Mouse (Mus musculus): ENCODE measurements around the gene Gm10337. TPM values are rescaled to one million over a fixed set of nuclear protein-coding genes. Genes with fewer than 3 reads are reported as not detected.

The Gm10337 gene
- polyA plus RNA-seq, 1 experiment from 2014 or later: not detected

- ATAC-seq (ENCODE audit: low read depth): no peak
- no peak overlapping the region for H3K27ac ChIP-seq (ENCODE audit: low read length)
- peaks cover 25% of the 10 kb centered on the region for H3K4me1 ChIP-seq (replicated peaks; ENCODE audit: control insufficient read depth, insufficient read depth, low read length)
- H3K27me3 ChIP-seq (ENCODE audit: control insufficient read depth, insufficient read depth, low read depth, low read length): no peaks in the 10 kb centered on the region
- H3K4me3 ChIP-seq (ENCODE audit: low read length): no peak overlapping the region
- H3K9me3 ChIP-seq (ENCODE audit: control insufficient read depth, low read length): no peaks in the 10 kb centered on the region
- no peak overlapping the region for H3K4me2 ChIP-seq (ENCODE audit: low read depth, low read length)
- no peaks in the 10 kb centered on the region for H3K36me3 ChIP-seq (ENCODE audit: control insufficient read depth, insufficient read depth, low read length)
- WGBS: 51% methylated on average over 5 of the region's 5 CpGs
- no peak overlapping the region for H3K9ac ChIP-seq (ENCODE audit: low read length)
Measured at GRCm38 (mm10) chr15:102512010-102512409, 8.5 kb downstream of the Gm10337 start.

GRCm38 (mm10) chr15:102512471-102512870 lies 8.9 kb downstream of the Gm10337 start:
- ATAC-seq (ENCODE audit: low read depth): no peak

GRCm38 (mm10) chr15:102513004-102513403 lies 9.5 kb downstream of the Gm10337 start:
- Histone ChIP-seq H3K9me3 (ENCODE audit: control insufficient read depth, low read length) (no peaks in the 10 kb centered on the region), H3K36me3 (ENCODE audit: control insufficient read depth, insufficient read depth, low read length) (no peaks in the 10 kb centered on the region), H3K4me3 (ENCODE audit: low read length) (no peak overlapping the region), H3K4me1 (replicated peaks; ENCODE audit: control insufficient read depth, insufficient read depth, low read length) (peaks cover 25% of the 10 kb centered on the region), H3K27me3 (ENCODE audit: control insufficient read depth, insufficient read depth, low read depth, low read length) (no peaks in the 10 kb centered on the region), H3K9ac (ENCODE audit: low read length) (no peak overlapping the region), H3K4me2 (ENCODE audit: low read depth, low read length) (no peak overlapping the region), H3K27ac (ENCODE audit: low read length) (no peak overlapping the region)
- ATAC-seq (ENCODE audit: low read depth): no peak
- 73% methylated on average over 3 of the region's 3 CpGs for WGBS

More at GRCm38 (mm10) chr15:102512471-102512870, 8.9 kb downstream of the Gm10337 start:
- H3K36me3 ChIP-seq (ENCODE audit: control insufficient read depth, insufficient read depth, low read length): no peaks in the 10 kb centered on the region
- no peak overlapping the region for H3K27ac ChIP-seq (ENCODE audit: low read length)
- no peak overlapping the region for H3K4me3 ChIP-seq (ENCODE audit: low read length)
- H3K27me3 ChIP-seq (ENCODE audit: control insufficient read depth, insufficient read depth, low read depth, low read length): no peaks in the 10 kb centered on the region
- no peaks in the 10 kb centered on the region for H3K9me3 ChIP-seq (ENCODE audit: control insufficient read depth, low read length)
- H3K9ac ChIP-seq (ENCODE audit: low read length): no peak overlapping the region
- peaks cover 25% of the 10 kb centered on the region for H3K4me1 ChIP-seq (replicated peaks; ENCODE audit: control insufficient read depth, insufficient read depth, low read length)
- H3K4me2 ChIP-seq (ENCODE audit: low read depth, low read length): no peak overlapping the region

GRCm38 (mm10) chr15:102515261-102515660 lies 11.7 kb downstream of the Gm10337 start:
- Histone ChIP-seq H3K4me1 (replicated peaks; ENCODE audit: control insufficient read depth, insufficient read depth, low read length) (peaks cover 26% of the 10 kb centered on the region), H3K4me2 (ENCODE audit: low read depth, low read length) (0 out of 2 replicates have a peak overlapping the region, but pooled peaks have one; percentile 89), H3K27ac (ENCODE audit: low read length) (no peak overlapping the region), H3K27me3 (ENCODE audit: control insufficient read depth, insufficient read depth, low read depth, low read length) (no peaks in the 10 kb centered on the region), H3K9ac (ENCODE audit: low read length) (no peak overlapping the region), H3K9me3 (ENCODE audit: control insufficient read depth, low read length) (no peaks in the 10 kb centered on the region), H3K36me3 (ENCODE audit: control insufficient read depth, insufficient read depth, low read length) (no peaks in the 10 kb centered on the region), H3K4me3 (ENCODE audit: low read length) (no peak overlapping the region)
- no peak for ATAC-seq (ENCODE audit: low read depth)
- 79% methylated on average over 2 of the region's 2 CpGs for WGBS

GRCm38 (mm10) chr15:102515791-102516190 lies 12.3 kb downstream of the Gm10337 start:
- 42% methylated on average over 4 of the region's 4 CpGs for WGBS

GRCm38 (mm10) chr15:102516293-102516692 lies 12.8 kb downstream of the Gm10337 start:
- Histone ChIP-seq H3K9ac (ENCODE audit: low read length) (peak overlapping the region; percentile 64), H3K27ac (ENCODE audit: low read length) (peak overlapping the region; percentile 83), H3K9me3 (ENCODE audit: control insufficient read depth, low read length) (no peaks in the 10 kb centered on the region), H3K4me2 (ENCODE audit: low read depth, low read length) (peak overlapping the region; percentile 89), H3K36me3 (ENCODE audit: control insufficient read depth, insufficient read depth, low read length) (no peaks in the 10 kb centered on the region), H3K27me3 (ENCODE audit: control insufficient read depth, insufficient read depth, low read depth, low read length) (no peaks in the 10 kb centered on the region), H3K4me1 (replicated peaks; ENCODE audit: control insufficient read depth, insufficient read depth, low read length) (peaks cover 21% of the 10 kb centered on the region), H3K4me3 (ENCODE audit: low read length) (peak overlapping the region; percentile 60)
- no peak for ATAC-seq (ENCODE audit: low read depth)
- 1% methylated on average over 12 of the region's 12 CpGs for WGBS

More at GRCm38 (mm10) chr15:102515791-102516190, 12.3 kb downstream of the Gm10337 start:
- ATAC-seq (ENCODE audit: low read depth): no peak
- Histone ChIP-seq H3K4me3 (ENCODE audit: low read length) (peak overlapping the region; percentile 60), H3K4me1 (replicated peaks; ENCODE audit: control insufficient read depth, insufficient read depth, low read length) (peaks cover 26% of the 10 kb centered on the region), H3K9ac (ENCODE audit: low read length) (peak overlapping the region; percentile 64), H3K27ac (ENCODE audit: low read length) (peak overlapping the region; percentile 33; the same call in 1 of the 2 replicates), H3K36me3 (ENCODE audit: control insufficient read depth, insufficient read depth, low read length) (no peaks in the 10 kb centered on the region), H3K4me2 (ENCODE audit: low read depth, low read length) (peak overlapping the region; percentile 89), H3K9me3 (ENCODE audit: control insufficient read depth, low read length) (no peaks in the 10 kb centered on the region), H3K27me3 (ENCODE audit: control insufficient read depth, insufficient read depth, low read depth, low read length) (no peaks in the 10 kb centered on the region)

- WGBS: under 1% methylated on average over 43 of the region's 43 CpGs
- H3K4me1 ChIP-seq (replicated peaks; ENCODE audit: control insufficient read depth, insufficient read depth, low read length): peaks cover 17% of the 10 kb centered on the region
Measured at GRCm38 (mm10) chr15:102516728-102517404, 13.3 kb downstream of the Gm10337 start, which contains the start of gene Map3k12. Map3k12 (minus strand) TSS chr15:102517064.

GRCm38 (mm10) chr15:102517631-102517975 lies 14.1 kb downstream of the Gm10337 start:
- H3K9ac ChIP-seq (ENCODE audit: low read length): peak overlapping the region; percentile 64
- 0% methylated on average over 10 of the region's 10 CpGs for WGBS
- H3K9me3 ChIP-seq (ENCODE audit: control insufficient read depth, low read length): no peaks in the 10 kb centered on the region
- peaks cover 6% of the 10 kb centered on the region; the same call in 1 of the 2 replicates for H3K36me3 ChIP-seq (ENCODE audit: control insufficient read depth, insufficient read depth, low read length)
- peaks cover 14% of the 10 kb centered on the region for H3K4me1 ChIP-seq (replicated peaks; ENCODE audit: control insufficient read depth, insufficient read depth, low read length)
- H3K4me2 ChIP-seq (ENCODE audit: low read depth, low read length): peak overlapping the region; percentile 89
- no peak for ATAC-seq (ENCODE audit: low read depth)
- H3K4me3 ChIP-seq (ENCODE audit: low read length): peak overlapping the region; percentile 60
- H3K27ac ChIP-seq (ENCODE audit: low read length): peak overlapping the region; percentile 83
- no peaks in the 10 kb centered on the region for H3K27me3 ChIP-seq (ENCODE audit: control insufficient read depth, insufficient read depth, low read depth, low read length)

More at GRCm38 (mm10) chr15:102516728-102517404, 13.3 kb downstream of the Gm10337 start, which contains the start of gene Map3k12:
- Histone ChIP-seq H3K9me3 (ENCODE audit: control insufficient read depth, low read length) (no peaks in the 10 kb centered on the region), H3K27me3 (ENCODE audit: control insufficient read depth, insufficient read depth, low read depth, low read length) (no peaks in the 10 kb centered on the region), H3K36me3 (ENCODE audit: control insufficient read depth, insufficient read depth, low read length) (no peaks in the 10 kb centered on the region), H3K9ac (ENCODE audit: low read length) (peak within 1 kb of the TSS; percentile 64), H3K4me2 (ENCODE audit: low read depth, low read length) (peak within 1 kb of the TSS; percentile 89), H3K4me3 (ENCODE audit: low read length) (peak within 1 kb of the TSS; percentile 60), H3K27ac (ENCODE audit: low read length) (peak within 1 kb of the TSS; percentile 83)
- ATAC-seq (ENCODE audit: low read depth): no peak; the same call in 1 of the 2 replicates

GRCm38 (mm10) chr15:102517976-102518858 lies 14.7 kb downstream of the Gm10337 start, which contains the start of gene Tarbp2:
Tarbp2 (plus strand) TSS chr15:102518192.
- peak within 1 kb of the TSS; percentile 92 for H3K9ac ChIP-seq (ENCODE audit: low read length)
- peaks cover 14% of the 10 kb centered on the region for H3K4me1 ChIP-seq (replicated peaks; ENCODE audit: control insufficient read depth, insufficient read depth, low read length)
- peaks cover 6% of the 10 kb centered on the region; the same call in 1 of the 2 replicates for H3K36me3 ChIP-seq (ENCODE audit: control insufficient read depth, insufficient read depth, low read length)
- H3K4me3 ChIP-seq (ENCODE audit: low read length): peak within 1 kb of the TSS; percentile 60
- peak within 1 kb of the TSS; percentile 99 for H3K27ac ChIP-seq (ENCODE audit: low read length)
- no peaks in the 10 kb centered on the region for H3K27me3 ChIP-seq (ENCODE audit: control insufficient read depth, insufficient read depth, low read depth, low read length)
- under 1% methylated on average over 60 of the region's 60 CpGs for WGBS
- H3K4me2 ChIP-seq (ENCODE audit: low read depth, low read length): peak within 1 kb of the TSS; percentile 89
- peak; percentile 92 for ATAC-seq (ENCODE audit: low read depth)
- H3K9me3 ChIP-seq (ENCODE audit: control insufficient read depth, low read length): no peaks in the 10 kb centered on the region

Data from lung, embryonic 16.5 days (tissue).